Mouse (Mus musculus): Measurements from ENCODE around the gene Nsd2. TPM values are rescaled to one million over a fixed set of nuclear protein-coding genes. Genes with fewer than 3 reads are reported as not detected.
"Not testable (repeated sequence)": the region's sequence is repeated elsewhere in the genome, so short reads cannot be mapped to it uniquely, and the experiment has no call there.

Nsd2 gene
- total RNA-seq, 1 experiment from 2014 or later: 55.2 TPM

GRCm38 (mm10) chr5:33934081-33934480 is 113.6 kb downstream of the Nsd2 start:
- DNase-seq: no peak

- DNase-seq: no peak
These were observed 114.4 kb downstream of the Nsd2 start for GRCm38 (mm10) chr5:33934877-33935276.

- peak; percentile 73 for DNase-seq
These were observed 115.2 kb downstream of the Nsd2 start for GRCm38 (mm10) chr5:33935700-33936111.

GRCm38 (mm10) chr5:33936120-33936707 is 115.7 kb downstream of the Nsd2 start, which contains the start of gene Nelfa:
TSS of gene Nelfa (minus strand) at chr5:33936413.
- DNase-seq: peak; percentile 99

- DNase-seq: no peak
These were observed 116.7 kb downstream of the Nsd2 start for GRCm38 (mm10) chr5:33937230-33937629.

GRCm38 (mm10) chr5:33938448-33938847 is 117.9 kb downstream of the Nsd2 start:
- DNase-seq: no peak

GRCm38 (mm10) chr5:33947035-33947434 is 126.5 kb downstream of the Nsd2 start:
- not testable (repeated sequence) for DNase-seq

Small RNA genes lying within 50 kb of the gene (microRNA-seq; reads per million reads assigned to microRNA genes)
- gene Mir7024: 0.38 to 0.85 reads per million in 2 experiments

Other genes starting within 250 kb of the Nsd2 start
- 26.8 and 27.6 TPM in 2 replicates for gene Fam53a, start 191.1 kb upstream of the Nsd2 start, total RNA-seq (2021)
- gene Gm9903, start 190.8 kb upstream of the Nsd2 start, total RNA-seq (2021): 0.44 and 0.49 TPM in 2 replicates
- gene Slbp, start 168.2 kb upstream of the Nsd2 start, total RNA-seq (2021): 53.5 and 61.1 TPM in 2 replicates
- 16.8 and 23.8 TPM in 2 replicates for gene Tacc3, start 162.6 kb upstream of the Nsd2 start, total RNA-seq (2021)
- gene Tmem129, start 162.3 kb upstream of the Nsd2 start, total RNA-seq (2021): 20.0 and 25.1 TPM in 2 replicates
- gene Fgfr3, start 99.1 kb upstream of the Nsd2 start, total RNA-seq (2021): 6.4 and 7.8 TPM in 2 replicates
- 160 and 173 TPM in 2 replicates for gene Letm1, start 37.9 kb upstream of the Nsd2 start, total RNA-seq (2021)
- 18.3 and 23.0 TPM in 2 replicates for gene Nelfa, start 115.7 kb downstream of the Nsd2 start, total RNA-seq (2021)
- gene Gm1673, start 162.7 kb downstream of the Nsd2 start, total RNA-seq (2021): 10.8 and 19.4 TPM in 2 replicates
- gene Nat8l, start 175.3 kb downstream of the Nsd2 start, total RNA-seq (2021): 17.1 and 18.7 TPM in 2 replicates